Mouse (Mus musculus) olfactory bulb, adult 2 months (tissue): ENCODE results near the gene Mycbp2. TPM values are rescaled to one million over a fixed set of nuclear protein-coding genes. Genes with fewer than 3 reads are reported as not detected.

Experiments
- H3K27ac ChIP-seq: fragments of 200-500 bp; 2 replicates; pipeline ENCODE4 v1.5.1; 2012; ENCODE audit warnings: low read depth, low read length; ENCODE audit not compliant: insufficient read depth
- H3K4me1 ChIP-seq: fragments of 200-500 bp; 2 replicates; pipeline ENCODE4 v1.6.1; 2012; ENCODE audit warnings: low read length; ENCODE audit not compliant: control insufficient read depth, insufficient read depth
- H3K4me3 ChIP-seq: fragments of 200-500 bp; 2 replicates; pipeline ENCODE4 v1.5.1; 2012; ENCODE audit warnings: mild to moderate bottlenecking, low read depth, low read length, moderate library complexity; ENCODE audit not compliant: insufficient read depth
- CTCF ChIP-seq: fragments of 200-500 bp; IDR thresholded peaks from 2 replicates; pipeline ENCODE4 v1.5.1; 2012; ENCODE audit warnings: low read depth, mild to moderate bottlenecking, low read length, moderate library complexity; ENCODE audit not compliant: insufficient read depth
- POLR2A ChIP-seq: fragments of 200-500 bp; IDR thresholded peaks from 2 replicates; pipeline ENCODE4 v1.6.1; 2012; ENCODE audit warnings: mild to moderate bottlenecking, low read depth, low read length, moderate library complexity; ENCODE audit not compliant: insufficient read depth
- WGBS: fragments of 180-500 bp; shearing (Covaris S2); methylation state at CpG from one replicate; pipeline ENCODE4 v1.1.7; 2018; 5-methylcytosine and 5-hydroxymethylcytosine counted together
- polyA plus RNA-seq: library from polyadenylated mRNA; stranded (reverse); fragments of >200 nt; gene quantifications from 2 replicates; pipeline ENCODE4 v1.2.4, GENCODE M21; 2012; ENCODE audit warnings: low replicate concordance; ENCODE audit not compliant: missing spikeins, insufficient read depth, insufficient read length

The Mycbp2 gene
- polyA plus RNA-seq, 1 experiment, result 197 TPM

DNA sequence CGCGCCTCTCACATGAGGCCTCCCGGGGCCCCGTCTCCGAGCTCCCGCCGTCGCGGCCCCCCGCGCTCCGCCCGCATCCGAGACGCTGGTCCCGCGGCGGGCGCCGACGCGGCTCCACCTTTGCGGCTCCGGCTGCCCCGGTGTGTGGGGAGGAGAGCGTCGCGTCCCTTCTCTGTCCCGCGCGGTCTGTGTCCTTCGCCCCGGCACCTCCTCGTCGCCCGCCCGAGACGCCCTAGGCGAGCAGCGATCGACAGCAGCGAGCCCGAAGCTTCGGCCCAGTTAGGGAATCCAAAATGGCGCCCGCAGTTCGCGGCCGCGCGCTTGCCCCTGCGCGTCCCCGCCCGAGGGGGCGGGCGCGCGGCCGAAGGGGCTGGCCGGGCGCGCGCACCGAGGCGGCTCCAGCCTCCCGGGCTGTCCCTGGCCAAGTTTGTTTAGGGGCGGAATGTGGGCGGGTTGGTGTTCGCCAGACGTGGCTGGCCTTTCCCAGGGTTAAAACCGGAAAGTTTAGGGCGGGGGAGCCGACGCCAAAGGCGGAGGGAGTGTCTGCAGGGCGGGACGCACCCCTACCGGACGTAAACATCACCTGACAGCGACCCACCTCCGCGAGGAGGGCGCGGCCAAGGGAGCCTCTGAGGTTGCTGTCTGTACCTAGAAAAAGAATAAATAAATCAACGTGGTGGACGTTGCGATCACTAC is 247.2 kb downstream of the Mycbp2 start, which contains the start of gene Fbxl3:
Gene Fbxl3 (minus strand): TSS at position 329 of the 696 bp plus-strand sequence.
- Histone ChIP-seq H3K4me3 (peak within 1 kb of the TSS; percentile 90), H3K27ac (peak within 1 kb of the TSS; percentile 94), H3K4me1 (peaks cover 5% of the 10 kb centered on the region)
- under 1% methylated on average over 88 of the region's 88 CpGs for WGBS
- TF ChIP-seq CTCF (no peak), POLR2A (peak; percentile 68; the same call in 1 of the 2 replicates)

DNA sequence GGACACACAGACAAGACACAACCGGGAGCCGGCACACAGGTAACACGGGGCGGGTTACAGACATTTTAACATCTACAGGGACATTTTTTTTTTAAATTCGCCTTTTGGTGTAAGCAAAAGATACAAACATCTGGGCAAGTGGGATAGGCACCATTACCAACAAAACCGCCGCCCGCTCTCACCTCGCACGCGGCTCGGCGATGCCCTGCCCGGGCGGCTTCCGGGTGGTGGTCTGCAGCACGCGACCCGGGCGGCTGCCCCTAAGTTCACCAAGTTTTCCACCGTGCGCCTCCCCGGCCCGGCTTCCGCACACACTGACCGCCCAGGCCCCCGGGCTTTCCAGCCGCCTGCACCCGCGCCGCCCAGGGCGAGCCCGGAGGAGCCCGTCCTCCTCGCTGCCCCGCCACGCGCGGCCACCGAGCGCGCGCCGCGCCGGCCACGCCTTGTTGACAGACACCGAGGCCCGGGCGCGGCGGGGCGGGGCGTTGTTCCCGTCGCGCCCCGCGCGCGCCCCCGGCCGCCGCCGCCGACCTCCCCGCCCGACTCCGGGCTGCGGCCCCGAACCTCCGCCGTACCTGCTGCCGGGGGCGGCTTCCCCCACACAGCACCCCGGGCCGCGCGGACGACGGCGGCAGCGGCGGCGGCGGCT is 247.9 kb downstream of the Mycbp2 start:
- 2% methylated on average over 86 of the region's 86 CpGs for WGBS

DNA sequence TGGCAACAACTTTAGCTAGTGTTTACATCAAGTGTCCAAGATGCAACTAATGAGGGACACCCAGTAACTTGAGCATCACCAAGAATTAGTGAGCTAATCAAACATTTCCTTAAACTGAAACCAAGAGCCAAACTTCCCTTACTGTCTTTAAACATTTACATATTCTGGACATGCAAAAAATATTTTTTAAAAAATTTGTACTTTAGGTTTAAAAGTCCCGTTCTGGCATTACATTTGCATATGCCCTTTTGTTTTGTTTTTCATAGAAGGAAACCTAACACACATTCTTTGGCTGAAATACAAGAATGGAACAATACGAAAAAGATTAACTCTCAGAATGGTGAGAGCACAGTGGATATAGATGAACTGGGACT is 248.4 kb downstream of the Mycbp2 start:
- Histone ChIP-seq H3K4me1 (peaks cover 5% of the 10 kb centered on the region), H3K27ac (no peak overlapping the region), H3K4me3 (peak overlapping the region; percentile 90)
- 2% methylated on average over 2 of the region's 2 CpGs for WGBS
- TF ChIP-seq POLR2A, result no peak
- TF ChIP-seq CTCF, result no peak

More for the DNA sequence above, 247.9 kb downstream of the Mycbp2 start:
- Histone ChIP-seq H3K27ac (peak overlapping the region; percentile 94), H3K4me3 (peak overlapping the region; percentile 90), H3K4me1 (peaks cover 5% of the 10 kb centered on the region)
- TF ChIP-seq POLR2A, result peak; percentile 63
- no peak for TF ChIP-seq CTCF

DNA sequence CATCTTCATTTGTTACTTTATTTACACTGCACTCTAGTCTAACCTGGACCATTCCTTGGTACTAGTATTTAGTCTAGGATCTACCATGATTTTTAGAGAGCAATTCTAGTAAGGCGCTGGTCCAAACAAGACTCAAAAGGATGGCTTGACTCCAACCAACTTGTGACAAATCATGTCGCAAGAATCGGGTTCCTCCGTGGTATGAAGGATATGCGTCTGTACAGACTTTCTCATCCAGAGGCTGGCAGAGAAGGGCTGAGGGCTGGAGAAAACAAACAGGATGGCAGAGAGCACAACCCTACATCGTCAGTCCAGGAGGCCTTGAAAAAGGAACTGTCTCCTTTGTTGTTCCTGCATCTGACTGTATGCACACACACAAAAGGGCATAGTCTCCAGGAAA is 250.0 kb downstream of the Mycbp2 start:
- WGBS, result 60% methylated on average over 6 of the region's 6 CpGs
- H3K27ac ChIP-seq, result no peak overlapping the region
- no peak for TF ChIP-seq POLR2A
- TF ChIP-seq CTCF, result no peak
- H3K4me3 ChIP-seq, result no peak overlapping the region
- peaks cover 5% of the 10 kb centered on the region for H3K4me1 ChIP-seq

DNA sequence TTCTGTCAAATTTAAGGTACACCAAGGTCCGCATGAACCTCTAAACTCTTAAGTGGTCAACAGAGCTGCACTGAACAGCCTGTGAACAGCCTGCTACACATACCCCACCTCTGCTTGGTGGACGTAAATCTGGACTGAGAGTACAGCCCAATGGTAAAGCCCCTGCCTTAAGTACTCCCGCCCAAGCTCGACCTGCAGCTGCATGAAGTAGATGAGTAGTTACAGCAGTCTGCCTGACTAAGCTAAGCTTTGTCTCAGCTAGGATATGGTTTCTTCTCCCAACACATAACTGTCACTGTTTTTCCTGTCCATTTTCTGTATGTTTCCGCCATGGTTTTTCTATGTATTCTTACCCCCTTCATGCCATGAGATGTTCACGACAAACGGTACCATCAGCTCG is 250.8 kb downstream of the Mycbp2 start:
- WGBS, result 92% methylated on average over 8 of the region's 8 CpGs
- peaks cover 5% of the 10 kb centered on the region for H3K4me1 ChIP-seq
- no peak overlapping the region for H3K27ac ChIP-seq
- H3K4me3 ChIP-seq, result no peak overlapping the region
- no peak for TF ChIP-seq POLR2A
- no peak for TF ChIP-seq CTCF

DNA sequence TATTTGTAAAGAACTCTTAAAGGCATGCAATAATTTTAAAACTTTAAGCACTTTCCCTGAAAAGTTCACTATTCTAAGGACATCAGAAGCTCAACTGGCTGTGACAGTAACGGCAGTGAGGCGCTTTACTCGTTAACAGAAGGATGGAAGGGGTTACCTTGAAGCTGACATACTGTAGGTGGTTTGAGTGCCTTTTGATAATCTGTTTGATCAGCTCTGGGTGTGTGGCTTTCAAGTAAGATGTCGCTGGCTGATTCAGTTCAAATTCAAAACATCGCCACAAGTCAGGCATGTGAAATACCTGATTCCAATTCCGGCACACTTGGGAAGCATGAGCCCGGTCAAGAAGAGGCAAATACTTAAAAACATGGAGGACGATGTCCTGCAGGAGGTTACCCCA is 251.6 kb downstream of the Mycbp2 start:
- Histone ChIP-seq H3K4me3 (no peak overlapping the region), H3K27ac (no peak overlapping the region), H3K4me1 (peaks cover 5% of the 10 kb centered on the region)
- TF ChIP-seq POLR2A (no peak), CTCF (no peak)
- 90% methylated on average over 8 of the region's 8 CpGs for WGBS

DNA sequence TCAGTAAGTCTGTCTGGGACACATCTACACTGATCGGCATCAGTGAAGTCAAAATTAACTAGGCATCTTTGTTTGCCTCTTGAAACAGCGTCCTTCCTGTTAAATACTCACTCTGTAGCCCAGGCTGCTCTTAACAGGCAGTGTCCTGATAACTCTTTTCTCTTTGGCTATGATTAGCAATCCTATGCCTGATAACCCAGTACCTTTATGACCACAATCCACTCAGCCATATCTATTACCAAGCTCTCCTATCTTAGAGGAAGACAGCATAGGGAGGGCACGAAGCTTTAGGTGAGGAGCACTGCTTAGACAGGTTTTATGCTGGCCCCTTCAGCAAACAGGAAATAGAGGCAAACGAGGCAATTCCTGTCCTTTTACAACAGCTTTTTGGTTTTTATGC is 252.9 kb downstream of the Mycbp2 start:
- Histone ChIP-seq H3K4me1 (peaks cover 5% of the 10 kb centered on the region), H3K4me3 (no peak overlapping the region), H3K27ac (no peak overlapping the region)
- TF ChIP-seq CTCF (no peak), POLR2A (no peak)
- 80% methylated on average over 4 of the region's 4 CpGs for WGBS

DNA sequence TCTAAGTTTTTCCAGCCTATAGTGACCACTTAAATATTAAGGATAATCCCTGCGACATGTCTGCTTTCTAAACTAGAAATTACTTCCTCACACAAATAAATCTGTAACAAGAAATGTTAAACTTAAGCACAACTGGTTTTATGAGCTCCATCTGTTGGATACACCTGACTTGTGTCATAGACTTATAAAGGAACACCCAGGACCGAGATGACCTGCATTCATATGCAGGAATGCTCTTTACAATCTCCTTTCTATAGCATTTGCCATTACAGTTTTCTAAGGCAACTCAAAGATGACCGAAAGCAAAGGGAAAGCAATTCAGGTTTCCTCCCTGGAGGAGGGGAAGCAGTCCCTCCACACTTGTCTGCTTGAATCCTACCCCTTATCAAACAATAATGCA is 253.4 kb downstream of the Mycbp2 start:
- H3K4me1 ChIP-seq, result peaks cover 5% of the 10 kb centered on the region
- no peak overlapping the region for H3K27ac ChIP-seq
- no peak overlapping the region for H3K4me3 ChIP-seq
- TF ChIP-seq POLR2A (no peak), CTCF (no peak)
- WGBS, result 86% methylated on average over 3 of the region's 3 CpGs

DNA sequence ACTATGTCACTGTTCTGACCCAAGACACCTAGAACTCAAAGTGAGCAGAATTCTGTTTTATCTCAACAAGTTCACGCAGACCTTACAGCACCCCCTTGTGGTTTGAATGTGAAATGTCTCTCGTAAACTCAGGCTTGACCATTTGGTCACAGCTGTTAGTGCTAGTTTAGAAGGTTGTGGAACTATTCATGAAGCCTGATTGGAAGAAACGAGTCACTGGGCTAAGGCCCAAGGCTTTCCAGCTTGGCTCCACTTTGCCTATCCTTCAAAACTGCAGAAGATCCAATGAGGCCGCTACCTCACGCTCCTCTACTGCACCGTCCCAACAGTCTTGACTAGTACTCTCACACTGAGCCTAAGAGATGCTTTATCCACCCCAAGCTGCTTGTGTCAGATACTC is 258.0 kb downstream of the Mycbp2 start:
- Histone ChIP-seq H3K4me1 (peaks cover 5% of the 10 kb centered on the region; the same call in 1 of the 2 replicates), H3K4me3 (no peak overlapping the region), H3K27ac (no peak overlapping the region)
- no peak for TF ChIP-seq CTCF
- TF ChIP-seq POLR2A, result no peak
- WGBS, result 68% methylated on average over 6 of the region's 6 CpGs
